Mouse (Mus musculus) left cerebral cortex, postnatal 4 days (tissue): Measurements from ENCODE around the gene Ppp1r36. TPM values are rescaled to one million over a fixed set of nuclear protein-coding genes. Genes with fewer than 3 reads are reported as not detected.

Experiments used
- DNase-seq: peaks from one replicate; pipeline ENCODE4 v3.0.0-alpha.2; 2022
- intact Hi-C: fragments of 180-260 bp; cut with DNase I; formaldehyde crosslinking; loops from one replicate; pipeline ENCODE4 v1.15.1; 2025
- total RNA-seq, 2 experiments: library from RNA; stranded (reverse); gene quantifications; 2 replicates each; pipeline ENCODE4 v1.2.3; 2021

The Ppp1r36 gene
- total RNA-seq, 2 experiments from 2014 or later, result 0.48 to 0.88 TPM

- no peak for DNase-seq
- intact Hi-C loops, result no loop called here
Measured at GRCm38 (mm10) chr12:76391595-76392271, 25.6 kb upstream of the Ppp1r36 start.

- no peak for DNase-seq
- intact Hi-C loops, result no loop called here
Measured at GRCm38 (mm10) chr12:76392979-76393378, 24.4 kb upstream of the Ppp1r36 start.

GRCm38 (mm10) chr12:76397281-76397680 is 20.1 kb upstream of the Ppp1r36 start:
- intact Hi-C loops, result no loop called here
- DNase-seq, result no peak

- DNase-seq, result no peak
- intact Hi-C loops, result loop anchor here (10.0 kb wide), 1 partner anchor 193 kb away; no protein-coding TSS in a partner anchor
Measured at GRCm38 (mm10) chr12:76401674-76402073, 15.7 kb upstream of the Ppp1r36 start.

GRCm38 (mm10) chr12:76402991-76403885 is 14.1 kb upstream of the Ppp1r36 start:
- intact Hi-C loops, result loop anchor here (10.0 kb wide), 1 partner anchor 192 kb away; no protein-coding TSS in a partner anchor
- DNase-seq, result no peak

GRCm38 (mm10) chr12:76403886-76404537 is 13.3 kb upstream of the Ppp1r36 start, which contains the start of gene Hspa2:
Gene Hspa2 (plus strand): TSS chr12:76404176.
- intact Hi-C loops, result loop anchor here (10.0 kb wide), 1 partner anchor 191 kb away; no protein-coding TSS in a partner anchor
- peak; percentile 100 for DNase-seq

GRCm38 (mm10) chr12:76404836-76405182 is 12.5 kb upstream of the Ppp1r36 start:
- peak; percentile 21 for DNase-seq

GRCm38 (mm10) chr12:76405183-76405970 is 12.0 kb upstream of the Ppp1r36 start:
- intact Hi-C loops, result loop anchor here (10.0 kb wide), 1 partner anchor 189 kb away; no protein-coding TSS in a partner anchor
- DNase-seq, result peak; percentile 25

More at GRCm38 (mm10) chr12:76404836-76405182, 12.5 kb upstream of the Ppp1r36 start:
- intact Hi-C loops, result loop anchor here (10.0 kb wide), 1 partner anchor 190 kb away; no protein-coding TSS in a partner anchor

GRCm38 (mm10) chr12:76405971-76406370 is 11.4 kb upstream of the Ppp1r36 start:
- no peak for DNase-seq
- intact Hi-C loops, result loop anchor here (10.0 kb wide), 1 partner anchor 189 kb away; no protein-coding TSS in a partner anchor

- DNase-seq, result no peak
- intact Hi-C loops, result loop anchor here (10.0 kb wide), 1 partner anchor 188 kb away; no protein-coding TSS in a partner anchor
Measured at GRCm38 (mm10) chr12:76407184-76407583, 10.2 kb upstream of the Ppp1r36 start.

- intact Hi-C loops, result loop anchor here (10.0 kb wide), 1 partner anchor 186 kb away; no protein-coding TSS in a partner anchor
Measured at GRCm38 (mm10) chr12:76409166-76409565, 8.2 kb upstream of the Ppp1r36 start.

GRCm38 (mm10) chr12:76415383-76416010 is 1.8 kb upstream of the Ppp1r36 start:
- DNase-seq, result no peak
- intact Hi-C loops, result no loop called here

More at GRCm38 (mm10) chr12:76409166-76409565, 8.2 kb upstream of the Ppp1r36 start:
- no peak for DNase-seq

- intact Hi-C loops, result no loop called here
Measured at GRCm38 (mm10) chr12:76418346-76418745, 1.0 kb downstream of the Ppp1r36 start.

GRCm38 (mm10) chr12:76425256-76425655 is 7.9 kb downstream of the Ppp1r36 start:
- intact Hi-C loops, result no loop called here
- DNase-seq, result no peak

More at GRCm38 (mm10) chr12:76418346-76418745, 1.0 kb downstream of the Ppp1r36 start:
- no peak for DNase-seq

GRCm38 (mm10) chr12:76427546-76427945 is 10.2 kb downstream of the Ppp1r36 start:
- intact Hi-C loops, result no loop called here
- no peak for DNase-seq

- DNase-seq, result no peak
- intact Hi-C loops, result no loop called here
Measured at GRCm38 (mm10) chr12:76430879-76431406, 13.6 kb downstream of the Ppp1r36 start.

GRCm38 (mm10) chr12:76431431-76431830 is 14.1 kb downstream of the Ppp1r36 start:
- intact Hi-C loops, result no loop called here
- no peak for DNase-seq

- intact Hi-C loops, result no loop called here
- no peak for DNase-seq
Measured at GRCm38 (mm10) chr12:76434111-76434510, 16.8 kb downstream of the Ppp1r36 start.

GRCm38 (mm10) chr12:76435084-76435483 is 17.7 kb downstream of the Ppp1r36 start:
- intact Hi-C loops, result no loop called here
- DNase-seq, result no peak
